Mouse (Mus musculus) MEL (cell line): ENCODE data around the gene Kbtbd12. TPM values are rescaled to one million over a fixed set of nuclear protein-coding genes. Genes with fewer than 3 reads are reported as not detected.

Experiments used
- DNase-seq: peaks from one replicate; pipeline ENCODE4 v3.0.0; 2011; ENCODE audit warnings: low read depth, low spot score
- H3K27ac ChIP-seq: 2 replicates; pipeline ENCODE4 v1.5.1; 2012; ENCODE audit warnings: low read depth, mild to moderate bottlenecking, control low read depth, low read length, moderate library complexity; ENCODE audit not compliant: control insufficient read depth
- H3K27me3 ChIP-seq, 2 experiments: fragments of 150-350 bp in 1 of 2; sonication (generic) in 1 of 2; 2 replicates each; pipeline ENCODE4 v1.6.1; 2012; ENCODE audit warnings: low read length in 2 of 2, mild to moderate bottlenecking in 2 of 2, improper control_type of control experiment in 1 of 2, moderate library complexity in 1 of 2; ENCODE audit not compliant: insufficient read depth in 2 of 2, control insufficient read depth in 1 of 2
- H3K36me3 ChIP-seq, 2 experiments: 2 replicates each; pipeline ENCODE4 v1.6.1; 2012 to 2014; ENCODE audit warnings: low read length in 2 of 2, improper control_type of control experiment in 1 of 2, inconsistent platforms in 1 of 2, mild to moderate bottlenecking in 1 of 2; ENCODE audit not compliant: insufficient read depth in 2 of 2, control insufficient read depth in 1 of 2
- H3K4me1 ChIP-seq, 2 experiments: fragments of 150-350 bp in 1 of 2; sonication (generic) in 1 of 2; 2 replicates each; pipeline ENCODE4 v1.6.1; 2012; ENCODE audit warnings: low read length in 2 of 2, improper control_type of control experiment in 1 of 2, mild to moderate bottlenecking in 1 of 2; ENCODE audit not compliant: insufficient read depth in 2 of 2, control insufficient read depth in 1 of 2
- H3K4me3 ChIP-seq, 2 experiments: fragments of 150-350 bp in 1 of 2; sonication (generic) in 1 of 2; 2 replicates each; pipeline ENCODE4 v1.5.1; 2012; ENCODE audit warnings: low read depth in 2 of 2, low read length in 2 of 2, mild to moderate bottlenecking in 2 of 2, moderate library complexity in 2 of 2, control low read depth in 1 of 2, improper control_type of control experiment in 1 of 2; ENCODE audit not compliant: control insufficient read depth in 1 of 2, insufficient read depth in 1 of 2
- H3K79me2 ChIP-seq: 2 replicates; pipeline ENCODE4 v1.6.1; 2012; ENCODE audit warnings: mild to moderate bottlenecking, low read length, moderate library complexity; ENCODE audit not compliant: control insufficient read depth, poor library complexity, insufficient read depth
- H3K9ac ChIP-seq: 2 replicates; pipeline ENCODE4 v1.6.1; 2012; ENCODE audit warnings: low read depth, mild to moderate bottlenecking, control low read depth, low read length, moderate library complexity; ENCODE audit not compliant: control insufficient read depth, poor library complexity, severe bottlenecking
- H3K9me3 ChIP-seq: fragments of 150-350 bp; sonication (generic); replicated peaks from 2 replicates; pipeline ENCODE4 v1.6.1; 2012; ENCODE audit warnings: mild to moderate bottlenecking, low read length, improper control_type of control experiment, moderate library complexity; ENCODE audit not compliant: insufficient read depth
- GATA1 ChIP-seq: IDR thresholded peaks from 2 replicates; pipeline ENCODE4 v1.6.1; 2011; ENCODE audit warnings: low read depth, low read length, improper control_type of control experiment
- MAFK ChIP-seq: IDR thresholded peaks from 2 replicates; pipeline ENCODE4 v1.6.1; 2011; ENCODE audit warnings: low read depth, mild to moderate bottlenecking, low read length, improper control_type of control experiment, borderline replicate concordance
- MYC ChIP-seq: IDR thresholded peaks from 2 replicates; pipeline ENCODE4 v1.6.1; 2011; ENCODE audit warnings: low read depth, mild to moderate bottlenecking, low read length, improper control_type of control experiment, moderate library complexity
- NRF1 ChIP-seq: IDR thresholded peaks from 2 replicates; pipeline ENCODE4 v1.6.1; 2014; ENCODE audit warnings: low read depth, mild to moderate bottlenecking, inconsistent platforms, low read length, improper control_type of control experiment, moderate library complexity; ENCODE audit not compliant: poor library complexity, insufficient read depth, severe bottlenecking
- POLR2AphosphoS5 ChIP-seq: IDR thresholded peaks from 2 replicates; pipeline ENCODE4 v1.6.1; 2012; ENCODE audit warnings: low read depth, borderline replicate concordance, mild to moderate bottlenecking, inconsistent platforms, low read length, moderate library complexity, mixed read lengths
- TBP ChIP-seq: IDR thresholded peaks from 2 replicates; pipeline ENCODE4 v1.8.0; 2011; ENCODE audit warnings: low read depth, low read length, improper control_type of control experiment
- polyA plus RNA-seq, 2 experiments: library from polyadenylated mRNA; stranded (reverse) in 1 of 2; unstranded in 1 of 2; fragments of >175 nt in 1 of 2; fragments of >200 nt in 1 of 2; gene quantifications; 2 replicates each; pipeline versions ENCODE4 v1.2.1 to v1.2.4; 2012; ENCODE audit warnings: low replicate concordance in 2 of 2, low read depth in 1 of 2; ENCODE audit not compliant: insufficient read length in 2 of 2, insufficient read depth in 1 of 2, missing spikeins in 1 of 2
- total RNA-seq: library from RNA; depleted of rRNA; stranded (reverse); fragments of 300-350 nt; gene quantifications from 2 replicates; pipeline ENCODE4 v1.2.3, GENCODE M21; 2012

The Kbtbd12 gene
- total and polyA plus RNA-seq, 3 experiments = 0.04 TPM; not detected in 2

- Histone ChIP-seq H3K4me1 (no peaks in the 10 kb centered on the region; a peak in 1 of 4 replicates), H3K79me2 (no peaks in the 10 kb centered on the region), H3K36me3 (peaks cover 0 to 3% of the 10 kb centered on the region in 2 experiments; a peak in 2 of 4 replicates), H3K4me3 (no peak overlapping the region), H3K27ac (no peak overlapping the region), H3K27me3 (peaks cover 4 to 8% of the 10 kb centered on the region in 2 experiments; a peak in 3 of 4 replicates), H3K9me3 (no peaks in the 10 kb centered on the region), H3K9ac (no peak overlapping the region)
- DNase-seq = no peak
- TF ChIP-seq NRF1 = no peak
- no peak for TF ChIP-seq GATA1
Observed at GRCm38 (mm10) chr6:88639921-88640320, 2.2 kb upstream of the Kbtbd12 start.

GRCm38 (mm10) chr6:88639372-88639920 lies 1.7 kb upstream of the Kbtbd12 start:
- Histone ChIP-seq H3K4me1 (no peaks in the 10 kb centered on the region; a peak in 1 of 4 replicates), H3K9ac (no peak overlapping the region), H3K4me3 (no peak overlapping the region), H3K36me3 (peaks cover 0 to 3% of the 10 kb centered on the region in 2 experiments; a peak in 2 of 4 replicates)
- no peak for TF ChIP-seq TBP
- TF ChIP-seq, all 39 proteins: peak for 0
- Histone ChIP-seq H3K9me3 (no peaks in the 10 kb centered on the region), H3K79me2 (no peaks in the 10 kb centered on the region), H3K27ac (no peak overlapping the region), H3K27me3 (peaks cover 4 to 8% of the 10 kb centered on the region in 2 experiments; a peak in 3 of 4 replicates)
- no peak for DNase-seq

GRCm38 (mm10) chr6:88638917-88639316 lies 1.2 kb upstream of the Kbtbd12 start:
- Histone ChIP-seq H3K9ac (no peak overlapping the region), H3K4me3 (no peak overlapping the region), H3K79me2 (no peaks in the 10 kb centered on the region), H3K36me3 (peaks cover 0 to 3% of the 10 kb centered on the region in 2 experiments; a peak in 2 of 4 replicates), H3K27ac (no peak overlapping the region), H3K27me3 (peaks cover 1 to 8% of the 10 kb centered on the region in 2 experiments; a peak in 1 of 4 replicates), H3K9me3 (no peaks in the 10 kb centered on the region), H3K4me1 (no peaks in the 10 kb centered on the region; a peak in 1 of 4 replicates)
- TF ChIP-seq POLR2AphosphoS5 (no peak), MYC (no peak), MAFK (no peak)
- no peak for DNase-seq
